Mouse (Mus musculus) liver, embryonic 11.5 days (tissue): ENCODE measurements around the gene Cd47. TPM values are rescaled to one million over a fixed set of nuclear protein-coding genes. Genes with fewer than 3 reads are reported as not detected.

Source experiments
- ATAC-seq: fragments of 200-750 bp; cut with Nextera tagmentation; replicated peaks from 2 replicates; pipeline ENCODE4 v1.8.0; 2017; ENCODE audit warnings: moderate number of reproducible peaks, mild to moderate bottlenecking, moderate TSS enrichment, moderate library complexity; ENCODE audit not compliant: low FRiP score
- DNase-seq: peaks from one replicate; pipeline ENCODE4 v3.0.0-alpha.2; 2017; ENCODE audit warnings: low spot score
- H3K27ac ChIP-seq: fragments of 300-500 bp; sonication (generic); 2 replicates; pipeline ENCODE4 v1.5.1; 2014; ENCODE audit warnings: mild to moderate bottlenecking, low read depth, low read length, control low read depth
- H3K27me3 ChIP-seq: fragments of 300-500 bp; sonication (generic); replicated peaks from 2 replicates; pipeline ENCODE4 v1.6.1; 2014; ENCODE audit warnings: low read length, mixed read lengths; ENCODE audit not compliant: control insufficient read depth, insufficient read depth
- H3K36me3 ChIP-seq: fragments of 300-500 bp; sonication (generic); 2 replicates; pipeline ENCODE4 v1.6.1; 2014; ENCODE audit warnings: mild to moderate bottlenecking, low read length, moderate library complexity, mixed read lengths; ENCODE audit not compliant: control insufficient read depth, insufficient read depth
- H3K4me1 ChIP-seq: fragments of 300-500 bp; sonication (generic); replicated peaks from 2 replicates; pipeline ENCODE4 v1.6.1; 2014; ENCODE audit warnings: low read length, mixed read lengths; ENCODE audit not compliant: control insufficient read depth, insufficient read depth
- H3K4me2 ChIP-seq: fragments of 300-500 bp; sonication (generic); 2 replicates; pipeline ENCODE4 v1.6.1; 2014; ENCODE audit warnings: mild to moderate bottlenecking, control low read depth, moderate library complexity
- H3K4me3 ChIP-seq: fragments of 300-500 bp; sonication (generic); 2 replicates; pipeline ENCODE4 v1.5.1; 2014; ENCODE audit warnings: low read depth, low read length, control low read depth
- H3K9ac ChIP-seq: fragments of 300-500 bp; sonication (generic); 2 replicates; pipeline ENCODE4 v1.6.1; 2014; ENCODE audit warnings: low read depth, low read length, control low read depth
- H3K9me3 ChIP-seq: fragments of 300-500 bp; sonication (generic); 2 replicates; pipeline ENCODE4 v1.6.1; 2016; ENCODE audit warnings: low read length, inconsistent platforms, mixed read lengths; ENCODE audit not compliant: control insufficient read depth
- WGBS: fragments of 180-500 bp; shearing (Covaris S2); extraction: QIAGEN DNeasy Blood & Tissue Kit; methylation state at CpG from one replicate; pipeline ENCODE4 v1.1.7; 2014; 5-methylcytosine and 5-hydroxymethylcytosine counted together
- polyA plus RNA-seq: library from polyadenylated mRNA; unstranded; fragments of >200 nt; fragmentation: Nextera tagmentation; extraction: Ambion mirVana; gene quantifications from 2 replicates; pipeline ENCODE4 v1.2.1, GENCODE M21; 2014

Cd47 gene
- polyA plus RNA-seq, 1 experiment from 2014 or later = 261 TPM

GRCm38 (mm10) chr16:49858907-49859853 lies 58.8 kb downstream of the Cd47 start:
- no peaks in the 10 kb centered on the region for H3K27me3 ChIP-seq
- 65% methylated on average over 4 of the region's 4 CpGs for WGBS
- peaks cover 17% of the 10 kb centered on the region for H3K4me1 ChIP-seq
- H3K9ac ChIP-seq = peak overlapping the region; percentile 63
- no peaks in the 10 kb centered on the region for H3K9me3 ChIP-seq
- DNase-seq = no peak
- H3K36me3 ChIP-seq = peaks cover 4% of the 10 kb centered on the region; the same call in 1 of the 2 replicates
- peak overlapping the region; percentile 80 for H3K4me2 ChIP-seq
- peak overlapping the region; percentile 86 for H3K27ac ChIP-seq
- peak overlapping the region; percentile 98 for H3K4me3 ChIP-seq
- peak; percentile 11; the same call in 1 of the 2 replicates for ATAC-seq

DNA sequence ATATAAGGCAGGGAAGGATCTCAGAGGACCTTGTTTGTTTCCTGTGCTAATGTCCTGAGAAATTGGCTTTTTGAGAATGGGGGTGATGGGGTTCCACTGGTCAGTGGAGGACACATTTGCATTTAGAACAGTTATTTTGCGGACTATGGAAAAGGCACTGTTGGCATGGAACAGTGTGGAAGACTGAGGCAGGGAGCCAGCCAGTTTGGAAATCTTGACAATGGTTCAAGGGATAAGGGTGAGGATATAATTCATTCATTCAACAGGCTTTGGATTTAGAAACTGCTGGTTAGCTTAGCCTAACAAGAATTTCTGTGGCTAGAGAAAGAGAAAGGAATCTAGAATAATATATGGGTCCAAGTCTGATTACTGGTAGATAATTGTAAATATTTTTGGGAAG lies 61.7 kb downstream of the Cd47 start:
- no peak overlapping the region for H3K27ac ChIP-seq

GRCm38 (mm10) chr16:49866617-49867016 lies 66.3 kb downstream of the Cd47 start:
- ATAC-seq (no peak), DNase-seq (no peak)
- H3K4me2 ChIP-seq = no peak overlapping the region
- no peak overlapping the region for H3K9ac ChIP-seq
- no peaks in the 10 kb centered on the region for H3K27me3 ChIP-seq
- H3K36me3 ChIP-seq = peaks cover 20% of the 10 kb centered on the region
- no peaks in the 10 kb centered on the region; the same call in 1 of the 2 replicates for H3K4me1 ChIP-seq
- H3K27ac ChIP-seq = no peak overlapping the region
- WGBS = 79% methylated on average over 2 of the region's 2 CpGs
- no peaks in the 10 kb centered on the region for H3K9me3 ChIP-seq
- no peak overlapping the region for H3K4me3 ChIP-seq

More for the DNA sequence above, 61.7 kb downstream of the Cd47 start:
- Histone ChIP-seq H3K4me2 (no peak overlapping the region), H3K27me3 (no peaks in the 10 kb centered on the region), H3K9ac (no peak overlapping the region), H3K9me3 (no peaks in the 10 kb centered on the region), H3K4me1 (peaks cover 17% of the 10 kb centered on the region), H3K36me3 (peaks cover 6% of the 10 kb centered on the region; the same call in 1 of the 2 replicates), H3K4me3 (no peak overlapping the region)
- 100% methylated on average over 1 of the region's 1 CpGs for WGBS
- ATAC-seq = no peak
- no peak for DNase-seq

DNA sequence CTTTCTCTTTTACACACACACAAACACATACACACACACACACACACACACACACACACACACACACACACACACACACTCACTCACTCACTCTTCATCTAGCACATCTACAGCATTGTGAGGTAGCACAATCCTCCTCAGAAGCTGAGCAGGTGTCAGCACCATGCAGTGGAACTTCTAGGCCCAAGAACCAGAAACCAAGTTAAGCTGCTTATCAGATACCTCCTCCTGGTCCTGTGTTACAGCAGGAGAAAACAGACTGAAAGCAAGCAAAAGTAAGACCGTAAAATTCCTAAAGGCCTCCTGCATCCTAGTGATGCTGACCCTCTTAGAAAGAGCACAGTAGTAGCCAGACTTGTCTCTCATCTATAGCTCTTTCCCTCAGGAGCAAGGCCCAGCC lies 67.9 kb downstream of the Cd47 start:
- WGBS = 96% methylated on average over 1 of the region's 1 CpGs
- no peaks in the 10 kb centered on the region for H3K9me3 ChIP-seq
- no peak overlapping the region for H3K9ac ChIP-seq
- DNase-seq (no peak), ATAC-seq (no peak; the same call in 1 of the 2 replicates)
- no peak overlapping the region for H3K4me3 ChIP-seq
- H3K27ac ChIP-seq = no peak overlapping the region
- no peak overlapping the region for H3K4me2 ChIP-seq
- peaks cover 20% of the 10 kb centered on the region for H3K36me3 ChIP-seq
- H3K27me3 ChIP-seq = no peaks in the 10 kb centered on the region
- H3K4me1 ChIP-seq = no peaks in the 10 kb centered on the region; the same call in 1 of the 2 replicates

- H3K36me3 ChIP-seq = peaks cover 9% of the 10 kb centered on the region; the same call in 1 of the 2 replicates
- peaks cover 15% of the 10 kb centered on the region for H3K4me1 ChIP-seq
- H3K9me3 ChIP-seq = no peaks in the 10 kb centered on the region
- no peak overlapping the region for H3K9ac ChIP-seq
- ATAC-seq (no peak), DNase-seq (no peak)
- H3K4me2 ChIP-seq = no peak overlapping the region
- no peak overlapping the region for H3K27ac ChIP-seq
- 67% methylated on average over 2 of the region's 2 CpGs for WGBS
- no peak overlapping the region for H3K4me3 ChIP-seq
- no peaks in the 10 kb centered on the region for H3K27me3 ChIP-seq
Observed at GRCm38 (mm10) chr16:49873918-49874317, 73.6 kb downstream of the Cd47 start.

- H3K4me1 ChIP-seq = peaks cover 15% of the 10 kb centered on the region
- H3K36me3 ChIP-seq = peaks cover 6% of the 10 kb centered on the region; the same call in 1 of the 2 replicates
- H3K27me3 ChIP-seq = no peaks in the 10 kb centered on the region
- H3K4me3 ChIP-seq = no peak overlapping the region
- no peak for ATAC-seq
- 74% methylated on average over 1 of the region's 1 CpGs for WGBS
- no peak overlapping the region for H3K9ac ChIP-seq
- H3K4me2 ChIP-seq = no peak overlapping the region
- H3K27ac ChIP-seq = no peak overlapping the region
- no peaks in the 10 kb centered on the region for H3K9me3 ChIP-seq
- DNase-seq = no peak
Observed at GRCm38 (mm10) chr16:49874546-49874945, 74.2 kb downstream of the Cd47 start.

DNA sequence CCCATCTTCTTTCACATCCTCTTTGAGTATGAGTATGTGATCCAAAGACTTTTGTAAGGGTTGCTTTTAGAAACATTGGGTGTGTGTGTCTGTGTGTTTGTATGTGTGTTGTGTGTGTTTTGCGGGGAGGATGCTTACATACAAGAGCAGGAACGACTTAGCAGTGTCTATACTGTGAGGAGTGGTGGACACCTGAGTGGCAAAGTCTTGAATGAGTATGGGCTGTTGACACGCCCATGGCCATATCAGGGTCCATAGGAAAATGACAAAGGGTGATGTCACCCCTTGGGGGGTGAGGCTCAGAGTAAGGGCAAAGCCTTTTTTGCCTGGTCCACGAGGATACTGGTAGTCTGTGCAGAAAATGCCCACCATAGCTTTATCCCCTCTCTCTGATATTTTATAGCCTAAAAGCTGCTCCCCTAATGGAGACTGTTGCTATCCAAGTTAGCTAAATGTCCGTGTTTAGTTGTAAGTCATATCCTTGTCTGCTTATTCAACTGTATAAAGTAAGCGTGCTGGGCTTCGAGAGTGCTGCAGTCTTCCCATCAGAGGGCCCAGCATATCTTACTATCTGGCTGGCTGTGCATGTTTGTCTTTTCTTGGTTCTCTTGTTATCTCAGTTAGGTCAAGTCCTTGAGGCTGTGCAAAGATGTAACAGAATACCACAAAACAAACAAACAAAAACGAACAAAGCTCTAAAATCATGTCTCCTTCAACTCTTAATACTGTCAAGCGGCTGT lies 76.1 kb downstream of the Cd47 start:
- H3K9ac ChIP-seq = no peak overlapping the region
- peaks cover 21% of the 10 kb centered on the region for H3K4me1 ChIP-seq
- DNase-seq (no peak), ATAC-seq (peak; percentile 21; the same call in 1 of the 2 replicates)
- peaks cover under 1% of the 10 kb centered on the region; the same call in 1 of the 2 replicates for H3K36me3 ChIP-seq
- no peak overlapping the region for H3K4me2 ChIP-seq
- no peak overlapping the region for H3K4me3 ChIP-seq
- H3K27me3 ChIP-seq = no peaks in the 10 kb centered on the region
- H3K27ac ChIP-seq = no peak overlapping the region
- H3K9me3 ChIP-seq = no peaks in the 10 kb centered on the region
- WGBS = 76% methylated on average over 9 of the region's 9 CpGs

GRCm38 (mm10) chr16:49877243-49877642 lies 76.9 kb downstream of the Cd47 start:
- peak; percentile 54; the same call in 1 of the 2 replicates for ATAC-seq
- no peak for DNase-seq
- Histone ChIP-seq H3K4me3 (no peak overlapping the region), H3K4me1 (peaks cover 23% of the 10 kb centered on the region), H3K27ac (no peak overlapping the region), H3K27me3 (no peaks in the 10 kb centered on the region), H3K4me2 (no peak overlapping the region), H3K9me3 (no peaks in the 10 kb centered on the region), H3K36me3 (no peaks in the 10 kb centered on the region; the same call in 1 of the 2 replicates), H3K9ac (no peak overlapping the region)
- WGBS = 72% methylated on average over 9 of the region's 9 CpGs
